Mouse (Mus musculus) lung, postnatal 0 days (tissue): ENCODE data around the gene Clec2e.

ENCODE experiments used
- CTCF ChIP-seq: IDR thresholded peaks from 2 replicates; pipeline ENCODE4 v1.5.1; 2016; ENCODE audit warnings: antibody characterized with exemption, mild to moderate bottlenecking
- EP300 ChIP-seq: IDR thresholded peaks from 2 replicates; pipeline ENCODE4 v1.6.1; 2016; ENCODE audit warnings: antibody characterized with exemption, mild to moderate bottlenecking, control low read depth

DNA sequence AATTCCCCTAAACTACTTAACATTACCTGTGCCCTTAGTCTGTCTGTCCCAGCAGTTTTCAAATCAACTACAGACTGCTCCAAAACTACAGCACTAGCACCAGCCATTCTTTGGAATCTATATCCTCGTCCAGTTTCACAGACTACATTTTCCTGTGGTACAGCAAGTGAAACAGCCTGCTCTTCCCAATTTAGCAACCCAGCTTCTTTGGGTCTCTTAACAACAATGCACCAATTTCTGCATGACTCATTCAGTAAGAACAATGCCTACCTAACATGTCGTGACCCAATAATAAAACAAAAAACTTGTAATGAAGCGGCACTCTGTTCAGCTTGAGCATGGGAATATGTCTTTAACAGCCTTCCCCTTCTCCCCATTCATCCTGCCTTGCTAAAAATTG is 35.3 kb downstream of the Clec2e start:
- TF ChIP-seq EP300 (no peak), CTCF (no peak)
